Mouse (Mus musculus) right cerebral cortex, adult 18-20 months (tissue): ENCODE results near the gene Fam241a.

Experiments used
- DNase-seq: peaks from one replicate; pipeline ENCODE4 v3.0.0; 2022; ENCODE audit warnings: mixed read lengths

Fam241a gene

GRCm38 (mm10) chr3:127875059-127875458, 21.1 kb downstream of the Fam241a start:
- DNase-seq = no peak

- no peak for DNase-seq
These were observed 21.8 kb downstream of the Fam241a start for GRCm38 (mm10) chr3:127874254-127874883.

GRCm38 (mm10) chr3:127871575-127871974, 24.5 kb downstream of the Fam241a start:
- no peak for DNase-seq

- no peak for DNase-seq
These were observed 27.2 kb downstream of the Fam241a start for GRCm38 (mm10) chr3:127868880-127869279.

- DNase-seq = no peak
These were observed 27.9 kb downstream of the Fam241a start for GRCm38 (mm10) chr3:127868046-127868758.

GRCm38 (mm10) chr3:127864242-127864641, 31.9 kb downstream of the Fam241a start:
- no peak for DNase-seq

- no peak for DNase-seq
These were observed 32.6 kb downstream of the Fam241a start for GRCm38 (mm10) chr3:127863571-127863970.

GRCm38 (mm10) chr3:127862479-127862878, 33.6 kb downstream of the Fam241a start:
- no peak for DNase-seq

GRCm38 (mm10) chr3:127861340-127861739, 34.8 kb downstream of the Fam241a start:
- DNase-seq = no peak

GRCm38 (mm10) chr3:127853431-127854206, 42.5 kb downstream of the Fam241a start:
- DNase-seq = peak; percentile 68

- no peak for DNase-seq
These were observed 43.4 kb downstream of the Fam241a start for GRCm38 (mm10) chr3:127852722-127853121.

GRCm38 (mm10) chr3:127850776-127851646, 45.1 kb downstream of the Fam241a start:
- no peak for DNase-seq

GRCm38 (mm10) chr3:127849922-127850321, 46.2 kb downstream of the Fam241a start:
- no peak for DNase-seq

GRCm38 (mm10) chr3:127848088-127848808, 47.9 kb downstream of the Fam241a start:
- no peak for DNase-seq

GRCm38 (mm10) chr3:127843941-127844327, 52.2 kb downstream of the Fam241a start:
- DNase-seq = no peak

GRCm38 (mm10) chr3:127843324-127843940, 52.7 kb downstream of the Fam241a start:
- no peak for DNase-seq

- no peak for DNase-seq
These were observed 54.2 kb downstream of the Fam241a start for GRCm38 (mm10) chr3:127841926-127842325.

GRCm38 (mm10) chr3:127837972-127838644, 58.0 kb downstream of the Fam241a start:
- no peak for DNase-seq

- DNase-seq = peak; percentile 97
These were observed 58.8 kb downstream of the Fam241a start, which contains the start of gene Ap1ar for GRCm38 (mm10) chr3:127837154-127837865. Gene Ap1ar, minus strand, starts transcription at chr3:127837523.

- DNase-seq = no peak
These were observed 59.3 kb downstream of the Fam241a start for GRCm38 (mm10) chr3:127836798-127837153.
